Mouse (Mus musculus) CH12.LX (cell line): ENCODE measurements around the gene Dhx30.

Experiments used
- HCFC1 ChIP-seq: IDR thresholded peaks from 2 replicates; pipeline ENCODE4 v1.6.1; 2012; ENCODE audit warnings: low read depth, mild to moderate bottlenecking, inconsistent platforms, low read length, improper control_type of control experiment
- POLR2A ChIP-seq: IDR thresholded peaks from 2 replicates; pipeline ENCODE4 v1.6.1; 2011; ENCODE audit warnings: low read depth, mild to moderate bottlenecking, improper control_type of control experiment, low read length

- TF ChIP-seq HCFC1, result no peak
- no peak for TF ChIP-seq POLR2A
Measured at GRCm38 (mm10) chr9:110070358-110070757, 47.3 kb downstream of the Dhx30 start.
